Mouse (Mus musculus) heart, embryonic 13.5 days (tissue): ENCODE data around the gene Cntn1. TPM values are rescaled to one million over a fixed set of nuclear protein-coding genes. Genes with fewer than 3 reads are reported as not detected.

Source experiments
- ATAC-seq: fragments of 200-750 bp; cut with Nextera tagmentation; 2 replicates; pipeline ENCODE4 v1.8.0; 2017; ENCODE audit warnings: moderate TSS enrichment; ENCODE audit not compliant: insufficient number of reproducible peaks, low FRiP score, low TSS enrichment; ENCODE audit errors: extremely low read depth
- H3K27ac ChIP-seq: fragments of 300-500 bp; sonication (generic); replicated peaks from 2 replicates; pipeline ENCODE4 v1.5.1; 2015; ENCODE audit warnings: moderate library complexity, mild to moderate bottlenecking, inconsistent platforms
- H3K27me3 ChIP-seq: fragments of 300-500 bp; sonication (generic); replicated peaks from 2 replicates; pipeline ENCODE4 v1.6.1; 2015; ENCODE audit warnings: mild to moderate bottlenecking, inconsistent platforms
- H3K36me3 ChIP-seq: fragments of 300-500 bp; sonication (generic); 2 replicates; pipeline ENCODE4 v1.6.1; 2015; ENCODE audit warnings: mild to moderate bottlenecking, inconsistent platforms
- H3K4me1 ChIP-seq: fragments of 300-500 bp; sonication (generic); 2 replicates; pipeline ENCODE4 v1.6.1; 2015; ENCODE audit warnings: inconsistent platforms
- H3K4me2 ChIP-seq: fragments of 300-500 bp; sonication (generic); 2 replicates; pipeline ENCODE4 v1.6.1; 2015; ENCODE audit warnings: inconsistent platforms, mild to moderate bottlenecking, moderate library complexity
- H3K4me3 ChIP-seq: fragments of 300-500 bp; sonication (generic); 2 replicates; pipeline ENCODE4 v1.5.1; 2015; ENCODE audit warnings: moderate library complexity, mild to moderate bottlenecking, inconsistent platforms
- H3K9ac ChIP-seq: fragments of 300-500 bp; sonication (generic); 2 replicates; pipeline ENCODE4 v1.6.1; 2015; ENCODE audit warnings: inconsistent platforms, mild to moderate bottlenecking, moderate library complexity
- H3K9me3 ChIP-seq: fragments of 300-500 bp; sonication (generic); 2 replicates; pipeline ENCODE4 v1.6.1; 2016; ENCODE audit warnings: inconsistent platforms
- WGBS: fragments of 180-500 bp; shearing (Covaris S2); methylation state at CpG from one replicate; pipeline ENCODE4 v1.1.7; 2015; ENCODE audit warnings: mixed read lengths; 5-methylcytosine and 5-hydroxymethylcytosine counted together
- polyA plus RNA-seq: library from polyadenylated mRNA; unstranded; fragments of >200 nt; fragmentation: Nextera tagmentation; extraction: Ambion mirVana; gene quantifications from 2 replicates; pipeline ENCODE4 v1.2.1, GENCODE M21; 2015

Cntn1 gene
- polyA plus RNA-seq, result 0.43 and 0.50 TPM in 2 replicates

DNA sequence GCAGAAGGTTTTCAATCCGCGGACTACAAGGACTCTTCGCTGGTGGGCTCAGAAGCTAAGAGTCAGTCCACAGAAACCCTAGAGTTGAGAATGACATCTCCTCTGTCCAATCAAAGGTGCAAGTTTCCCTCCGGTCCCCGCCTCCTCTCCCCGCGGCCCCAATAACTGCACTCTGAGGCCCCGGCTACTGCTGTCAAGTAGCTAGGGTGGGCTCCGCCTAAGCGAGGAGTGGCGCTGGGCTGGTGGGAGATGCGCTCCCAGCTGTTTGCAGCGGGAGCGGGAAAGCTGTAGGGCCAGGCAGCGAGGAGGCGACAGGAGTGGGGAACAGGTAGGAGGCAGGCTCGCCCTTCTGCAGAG, at the start of gene Cntn1:
Gene Cntn1, plus strand, starts transcription at position 170 of the 357 bp plus-strand sequence.
- peak within 1 kb of the TSS; percentile 62 for H3K4me3 ChIP-seq
- H3K27ac ChIP-seq, result no peak within 1 kb of the TSS
- H3K9me3 ChIP-seq, result no peaks in the 10 kb centered on the region
- peak within 1 kb of the TSS; percentile 73 for H3K9ac ChIP-seq
- H3K36me3 ChIP-seq, result no peaks in the 10 kb centered on the region
- peaks cover 38% of the 10 kb centered on the region for H3K27me3 ChIP-seq
- H3K4me1 ChIP-seq, result peaks cover 12% of the 10 kb centered on the region
- WGBS, result under 1% methylated on average over 17 of the region's 17 CpGs
- ATAC-seq, result peak; percentile 80
- H3K4me2 ChIP-seq, result peak within 1 kb of the TSS; percentile 96

DNA sequence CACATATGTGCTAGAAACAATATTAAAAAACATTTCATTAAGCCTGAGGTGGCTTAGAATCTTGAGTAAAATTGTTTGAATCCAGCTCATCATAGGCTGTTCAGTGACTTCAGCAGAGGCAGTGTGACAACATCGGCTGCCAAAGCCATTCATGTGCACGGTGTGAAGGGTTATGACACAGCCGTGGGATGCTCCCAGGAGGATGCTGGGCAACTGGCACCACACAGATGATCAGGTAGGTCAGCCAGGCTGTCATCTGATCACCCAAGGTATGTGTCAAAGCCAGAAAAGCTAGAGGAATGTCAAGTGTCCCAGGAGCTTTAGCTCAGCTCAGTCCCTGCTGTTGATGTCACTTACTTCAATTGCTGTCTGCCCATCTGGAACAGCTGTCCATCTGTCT, 49.5 kb upstream of the Cntn1 start:
- Histone ChIP-seq H3K36me3 (no peaks in the 10 kb centered on the region), H3K27ac (no peak overlapping the region), H3K4me2 (no peak overlapping the region), H3K9ac (no peak overlapping the region), H3K27me3 (no peaks in the 10 kb centered on the region), H3K4me1 (no peaks in the 10 kb centered on the region), H3K4me3 (no peak overlapping the region), H3K9me3 (no peaks in the 10 kb centered on the region)
- WGBS, result 75% methylated on average over 3 of the region's 3 CpGs
- no peak for ATAC-seq

DNA sequence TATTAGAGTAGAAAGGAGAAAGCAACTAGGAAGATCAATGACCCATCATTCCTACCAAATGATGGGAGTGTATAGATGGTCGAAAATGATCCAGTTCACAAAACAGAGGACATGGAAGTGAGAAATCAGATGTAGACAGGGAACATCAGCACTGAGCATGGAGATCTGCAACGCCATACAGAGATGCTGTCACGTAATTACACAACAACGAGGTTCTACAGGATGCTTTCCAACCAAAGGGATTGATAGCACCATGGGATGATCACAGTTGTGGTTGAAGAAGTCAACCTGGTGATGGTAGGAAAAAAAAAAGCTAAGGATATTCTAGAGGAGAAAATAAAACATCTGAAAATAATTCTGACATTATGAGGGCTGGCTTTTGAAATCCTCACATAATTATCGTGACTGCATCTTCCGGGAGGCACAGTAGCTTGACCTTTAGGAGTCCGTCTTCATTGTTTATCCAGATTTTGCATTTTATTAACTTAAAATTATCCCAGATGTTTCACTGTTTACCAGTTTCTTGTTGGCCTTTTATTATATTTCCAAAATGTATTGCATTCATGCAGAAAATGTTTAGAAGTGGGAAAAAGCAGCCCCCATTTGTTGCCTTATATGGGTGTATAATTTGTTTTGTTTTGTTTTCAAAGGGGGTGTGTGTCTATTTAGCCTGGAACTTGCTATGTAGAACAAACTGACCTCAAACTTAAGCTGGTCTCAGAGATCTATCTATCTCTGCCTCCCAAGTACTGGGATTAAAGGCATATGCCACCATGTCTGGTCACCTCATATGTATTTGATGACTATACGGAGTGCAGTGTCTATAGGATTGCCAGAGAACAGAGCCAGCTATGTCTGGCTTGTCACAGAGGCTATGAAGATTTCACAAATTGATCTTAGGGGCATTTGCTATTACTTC, 38.5 kb upstream of the Cntn1 start:
- no peak overlapping the region for H3K9ac ChIP-seq
- H3K4me3 ChIP-seq, result no peak overlapping the region
- no peaks in the 10 kb centered on the region for H3K27me3 ChIP-seq
- no peaks in the 10 kb centered on the region for H3K4me1 ChIP-seq
- ATAC-seq, result no peak
- H3K9me3 ChIP-seq, result no peaks in the 10 kb centered on the region
- no peaks in the 10 kb centered on the region for H3K36me3 ChIP-seq
- WGBS, result 70% methylated on average over 8 of the region's 8 CpGs
- H3K4me2 ChIP-seq, result no peak overlapping the region
- no peak overlapping the region for H3K27ac ChIP-seq

DNA sequence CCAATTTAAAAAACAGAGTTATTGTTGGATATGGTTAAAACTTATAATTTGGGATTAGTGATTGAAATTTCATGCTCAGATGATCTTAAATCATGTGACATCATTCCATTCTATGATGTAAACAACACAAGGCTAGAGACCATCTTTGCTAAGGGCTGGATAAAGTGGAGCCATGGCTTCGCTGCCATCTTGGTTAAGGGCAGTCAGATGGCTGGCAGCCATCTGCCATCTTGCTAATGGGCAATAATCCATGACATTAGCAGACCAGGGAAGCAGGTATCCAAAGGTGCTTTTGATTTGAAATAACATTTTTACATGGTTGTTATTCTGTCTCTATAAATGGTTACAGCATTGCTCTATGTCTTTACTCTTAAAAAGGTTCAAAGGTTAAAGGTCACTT, 16.9 kb upstream of the Cntn1 start:
- Histone ChIP-seq H3K36me3 (no peaks in the 10 kb centered on the region), H3K9me3 (peaks cover 12% of the 10 kb centered on the region), H3K27ac (no peak overlapping the region), H3K4me3 (no peak overlapping the region), H3K9ac (no peak overlapping the region), H3K4me1 (no peaks in the 10 kb centered on the region), H3K27me3 (no peaks in the 10 kb centered on the region), H3K4me2 (no peak overlapping the region)
- no peak for ATAC-seq
- WGBS, result 69% methylated on average over 1 of the region's 1 CpGs

DNA sequence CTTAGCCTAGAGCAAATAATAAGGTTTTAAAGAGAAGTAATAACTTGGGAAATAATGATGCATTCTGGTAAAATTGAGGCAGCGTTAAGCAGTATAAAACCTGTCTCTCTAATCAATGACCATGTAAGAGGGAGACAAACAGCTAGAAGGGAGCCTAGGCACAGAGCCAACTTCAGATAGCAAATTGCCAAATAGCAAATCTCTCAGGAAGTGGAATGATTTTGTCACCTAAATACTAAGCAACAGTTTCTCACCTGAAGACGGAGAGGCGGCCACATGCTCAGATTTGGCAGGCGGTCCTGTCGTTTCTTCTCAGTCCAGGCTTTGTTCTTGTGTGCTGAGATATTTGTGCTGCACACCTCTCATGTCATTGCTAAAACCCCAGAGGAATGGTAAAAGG, 8.4 kb upstream of the Cntn1 start:
- ATAC-seq, result no peak
- Histone ChIP-seq H3K36me3 (no peaks in the 10 kb centered on the region), H3K4me3 (no peak overlapping the region), H3K4me2 (no peak overlapping the region), H3K27ac (no peak overlapping the region), H3K4me1 (no peaks in the 10 kb centered on the region), H3K27me3 (no peaks in the 10 kb centered on the region), H3K9me3 (no peaks in the 10 kb centered on the region), H3K9ac (no peak overlapping the region)
- WGBS, result 71% methylated on average over 5 of the region's 5 CpGs

DNA sequence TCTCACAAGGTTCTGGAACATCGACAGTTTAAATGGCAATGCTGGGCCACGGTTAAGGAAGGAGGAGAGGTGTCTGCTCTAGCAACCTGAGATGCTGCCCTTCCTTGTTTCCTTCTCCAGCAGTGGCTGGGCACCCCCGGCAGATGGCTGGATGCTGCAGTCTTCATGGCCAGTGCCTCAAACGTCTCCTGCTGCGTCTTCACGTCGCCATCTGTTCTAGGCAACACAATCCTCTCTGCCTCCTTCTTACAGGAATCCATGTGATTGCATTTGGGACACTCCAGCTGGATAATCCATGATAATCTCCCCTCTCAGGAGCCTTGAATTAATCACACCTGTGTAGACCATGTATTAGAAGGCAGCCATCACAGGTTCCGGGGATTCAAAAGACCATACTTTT, 4.9 kb upstream of the Cntn1 start:
- H3K27me3 ChIP-seq, result peaks cover 22% of the 10 kb centered on the region
- 83% methylated on average over 8 of the region's 8 CpGs for WGBS
- H3K9ac ChIP-seq, result no peak overlapping the region
- ATAC-seq, result no peak
- peaks cover 3% of the 10 kb centered on the region; the same call in 1 of the 2 replicates for H3K4me1 ChIP-seq
- H3K27ac ChIP-seq, result no peak overlapping the region
- no peaks in the 10 kb centered on the region for H3K9me3 ChIP-seq
- H3K4me3 ChIP-seq, result no peak overlapping the region
- no peaks in the 10 kb centered on the region for H3K36me3 ChIP-seq
- H3K4me2 ChIP-seq, result no peak overlapping the region

DNA sequence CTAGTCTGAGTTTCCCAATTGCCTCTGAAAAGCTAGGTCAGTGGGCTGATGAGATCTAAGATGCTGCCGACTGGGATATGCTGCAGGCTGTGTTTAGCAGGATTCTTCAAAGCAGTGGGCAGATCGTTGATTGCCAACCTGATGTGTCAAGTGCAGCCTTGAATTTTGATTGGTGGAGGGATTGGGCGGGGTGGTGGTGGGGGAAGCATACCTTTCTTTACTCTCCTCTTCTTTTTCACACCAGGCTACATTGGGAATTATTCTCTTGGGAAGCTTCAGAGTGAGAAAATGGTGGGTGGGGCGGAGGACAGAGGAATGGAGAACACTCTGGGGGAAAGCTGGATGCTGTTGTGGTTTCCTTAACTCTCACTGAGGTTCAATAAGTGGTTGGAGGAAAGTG, 2.9 kb upstream of the Cntn1 start:
- 56% methylated on average over 4 of the region's 4 CpGs for WGBS
- Histone ChIP-seq H3K9me3 (no peaks in the 10 kb centered on the region), H3K4me1 (peaks cover 12% of the 10 kb centered on the region), H3K4me3 (no peak overlapping the region), H3K36me3 (no peaks in the 10 kb centered on the region), H3K27me3 (peaks cover 38% of the 10 kb centered on the region), H3K4me2 (no peak overlapping the region), H3K9ac (no peak overlapping the region), H3K27ac (no peak overlapping the region)
- ATAC-seq, result no peak

DNA sequence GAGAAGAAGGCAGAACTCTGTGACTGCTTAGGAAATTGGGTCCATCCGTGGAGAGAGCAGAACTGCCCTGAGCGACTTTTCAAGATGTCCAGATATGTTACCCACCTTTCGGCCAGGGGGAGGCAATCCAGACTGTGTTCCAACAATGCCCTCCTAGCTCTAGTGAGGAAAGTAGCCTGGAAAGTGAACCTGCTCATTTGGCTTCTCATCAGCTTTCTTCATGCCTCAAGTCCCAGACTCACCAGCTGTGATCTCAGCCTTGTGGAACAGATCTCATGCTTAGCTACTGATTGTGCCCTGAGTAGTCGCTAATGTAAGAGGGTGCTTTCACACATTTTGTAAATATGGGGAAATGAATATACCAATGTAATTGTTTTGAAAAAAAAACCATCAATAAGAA, 2.4 kb upstream of the Cntn1 start:
- Histone ChIP-seq H3K4me3 (no peak overlapping the region), H3K27me3 (peaks cover 38% of the 10 kb centered on the region), H3K27ac (no peak overlapping the region), H3K4me1 (peaks cover 12% of the 10 kb centered on the region), H3K4me2 (no peak overlapping the region), H3K9ac (no peak overlapping the region), H3K36me3 (no peaks in the 10 kb centered on the region), H3K9me3 (no peaks in the 10 kb centered on the region)
- 75% methylated on average over 4 of the region's 4 CpGs for WGBS
- no peak for ATAC-seq

DNA sequence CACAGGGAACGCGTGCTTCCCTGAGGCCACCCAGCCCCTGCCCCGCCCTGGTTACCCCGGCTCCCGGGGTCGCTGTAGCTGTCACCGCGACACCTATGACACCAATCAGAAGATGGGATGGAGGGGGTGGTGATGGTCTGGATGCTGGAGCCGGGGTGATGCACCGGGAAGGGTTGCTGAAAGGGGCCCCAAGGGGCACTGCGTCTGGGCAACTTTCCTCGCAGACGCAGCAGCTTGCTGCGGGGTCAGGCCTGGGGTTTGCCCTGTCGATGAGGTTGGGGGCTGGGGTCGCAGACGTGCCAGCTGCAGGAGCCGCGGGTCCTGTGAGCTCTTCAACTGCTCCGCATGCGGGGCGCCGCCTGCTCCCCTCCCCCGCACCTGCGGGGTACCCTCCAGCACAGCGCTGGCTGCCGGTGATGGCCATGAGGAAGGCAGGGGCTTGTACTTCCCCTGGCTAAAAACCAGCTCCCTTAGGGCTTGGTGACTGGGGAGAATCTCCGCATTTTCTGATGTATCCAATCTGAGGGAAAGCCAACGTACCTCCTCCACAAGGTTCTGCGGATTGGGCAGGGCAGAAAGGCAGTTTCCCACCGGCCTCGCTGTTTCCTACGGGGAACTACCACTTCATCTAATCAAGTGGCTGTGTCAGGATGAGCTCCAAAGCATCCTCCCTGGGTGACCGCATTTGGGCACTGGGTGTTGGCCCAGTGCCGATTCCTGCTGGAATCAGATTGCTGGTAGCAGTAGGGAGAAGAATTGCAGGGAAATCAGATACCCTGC, 578 bp downstream of the Cntn1 start:
- Histone ChIP-seq H3K4me3 (peak overlapping the region; percentile 62), H3K4me1 (peaks cover 12% of the 10 kb centered on the region), H3K9ac (peak overlapping the region; percentile 73), H3K4me2 (peak overlapping the region; percentile 96), H3K9me3 (no peaks in the 10 kb centered on the region), H3K36me3 (no peaks in the 10 kb centered on the region), H3K27ac (no peak overlapping the region), H3K27me3 (peaks cover 38% of the 10 kb centered on the region)
- WGBS, result 1% methylated on average over 35 of the region's 35 CpGs
- ATAC-seq, result peak; percentile 25; the same call in 1 of the 2 replicates

DNA sequence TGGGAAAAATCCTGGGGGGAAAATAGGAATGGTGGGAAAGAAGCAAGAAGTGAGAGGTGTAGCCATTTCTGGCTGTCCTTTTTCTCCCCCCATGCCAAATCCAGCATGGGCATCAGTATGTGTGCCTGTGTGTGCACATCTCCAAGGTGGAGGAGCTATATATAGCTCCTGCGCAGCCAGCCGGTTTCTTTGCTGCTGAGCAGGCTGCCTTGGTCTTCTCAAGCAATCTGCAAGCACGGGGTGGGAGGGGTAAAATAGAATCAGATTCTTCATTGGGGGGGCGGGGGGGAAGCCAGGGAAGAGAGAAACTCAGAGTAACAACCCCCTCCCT, 1.1 kb downstream of the Cntn1 start:
- Histone ChIP-seq H3K36me3 (no peaks in the 10 kb centered on the region), H3K9ac (peak overlapping the region; percentile 73), H3K4me3 (peak overlapping the region; percentile 62), H3K4me1 (peaks cover 12% of the 10 kb centered on the region), H3K27ac (no peak overlapping the region), H3K9me3 (no peaks in the 10 kb centered on the region), H3K4me2 (peak overlapping the region; percentile 96), H3K27me3 (peaks cover 38% of the 10 kb centered on the region)
- WGBS, result 12% methylated on average over 4 of the region's 4 CpGs
- ATAC-seq, result no peak

DNA sequence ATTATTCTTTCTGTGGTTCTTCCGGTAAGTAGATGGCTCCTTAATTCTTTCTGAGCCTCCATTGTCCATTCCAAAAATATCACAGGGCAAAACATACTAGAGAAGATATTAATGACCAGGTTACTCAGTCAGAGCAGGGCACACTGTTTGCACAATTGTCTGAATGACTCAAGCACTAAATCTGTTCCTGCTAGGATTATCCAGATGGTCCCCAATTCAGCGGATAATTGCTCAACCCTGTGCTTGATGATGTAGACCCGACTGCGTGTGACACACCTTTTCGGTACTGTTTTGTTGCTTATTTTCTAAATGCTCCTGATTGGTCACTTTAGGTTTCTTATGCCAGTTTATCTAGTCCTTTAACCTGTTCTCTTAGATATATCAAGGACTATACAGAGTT, 6.6 kb downstream of the Cntn1 start:
- Histone ChIP-seq H3K4me3 (no peak overlapping the region), H3K9ac (no peak overlapping the region), H3K27ac (no peak overlapping the region), H3K4me2 (no peak overlapping the region), H3K9me3 (no peaks in the 10 kb centered on the region), H3K36me3 (no peaks in the 10 kb centered on the region), H3K27me3 (peaks cover 2% of the 10 kb centered on the region; the same call in 1 of the 2 replicates), H3K4me1 (no peaks in the 10 kb centered on the region)
- no peak for ATAC-seq
- 83% methylated on average over 5 of the region's 5 CpGs for WGBS
